Mouse (Mus musculus) heart, postnatal 0 days (tissue): ENCODE data around the gene Sec16a.

Experiments used
- CTCF ChIP-seq: IDR thresholded peaks from 2 replicates; pipeline ENCODE4 v1.5.1; 2016; ENCODE audit warnings: antibody characterized with exemption, control low read depth, low read depth
- EP300 ChIP-seq: IDR thresholded peaks from 2 replicates; pipeline ENCODE4 v1.6.1; 2016; ENCODE audit warnings: antibody characterized with exemption, low read depth

- TF ChIP-seq CTCF: no peak
- no peak for TF ChIP-seq EP300
These were observed 2.2 kb downstream of the Sec16a start for GRCm38 (mm10) chr2:26442843-26443242.
